Mouse (Mus musculus) kidney, embryonic 15.5 days (tissue): Measurements from ENCODE around the gene Ank. TPM values are rescaled to one million over a fixed set of nuclear protein-coding genes. Genes with fewer than 3 reads are reported as not detected.

Experiments used
- ATAC-seq: fragments of 200-750 bp; cut with Nextera tagmentation; replicated peaks from 2 replicates; pipeline ENCODE4 v1.8.0; 2017; ENCODE audit warnings: moderate TSS enrichment; ENCODE audit not compliant: low FRiP score
- H3K27ac ChIP-seq: fragments of 300-500 bp; sonication (generic); 2 replicates; pipeline ENCODE4 v1.5.1; 2015; ENCODE audit warnings: mild to moderate bottlenecking, inconsistent platforms
- H3K27me3 ChIP-seq: fragments of 300-500 bp; sonication (generic); 2 replicates; pipeline ENCODE4 v1.6.1; 2015; ENCODE audit warnings: inconsistent platforms
- H3K36me3 ChIP-seq: fragments of 300-500 bp; sonication (generic); 2 replicates; pipeline ENCODE4 v1.6.1; 2015; ENCODE audit warnings: inconsistent platforms
- H3K4me1 ChIP-seq: fragments of 300-500 bp; sonication (generic); 2 replicates; pipeline ENCODE4 v1.6.1; 2015; ENCODE audit warnings: inconsistent platforms
- H3K4me2 ChIP-seq: fragments of 300-500 bp; sonication (generic); 2 replicates; pipeline ENCODE4 v1.6.1; 2015; ENCODE audit warnings: moderate library complexity, mild to moderate bottlenecking, inconsistent platforms
- H3K4me3 ChIP-seq: fragments of 300-500 bp; sonication (generic); replicated peaks from 2 replicates; pipeline ENCODE4 v1.5.1; 2015; ENCODE audit warnings: mild to moderate bottlenecking, inconsistent platforms
- H3K9ac ChIP-seq: fragments of 300-500 bp; sonication (generic); 2 replicates; pipeline ENCODE4 v1.6.1; 2015; ENCODE audit warnings: mild to moderate bottlenecking, inconsistent platforms
- H3K9me3 ChIP-seq: fragments of 300-500 bp; sonication (generic); replicated peaks from 2 replicates; pipeline ENCODE4 v1.6.1; 2016; ENCODE audit warnings: inconsistent platforms
- WGBS: fragments of 180-500 bp; shearing (Covaris S2); methylation state at CpG from one replicate; pipeline ENCODE4 v1.1.7; 2015; ENCODE audit warnings: mixed read lengths; 5-methylcytosine and 5-hydroxymethylcytosine counted together
- polyA plus RNA-seq: library from polyadenylated mRNA; unstranded; fragments of >200 nt; fragmentation: Nextera tagmentation; extraction: Ambion mirVana; gene quantifications from 2 replicates; pipeline ENCODE4 v1.2.1, GENCODE M21; 2015

The Ank gene
- polyA plus RNA-seq, 1 experiment from 2014 or later: 8.8 TPM

- Histone ChIP-seq H3K9ac (no peak overlapping the region), H3K4me3 (no peak overlapping the region), H3K27me3 (no peaks in the 10 kb centered on the region), H3K9me3 (no peaks in the 10 kb centered on the region), H3K27ac (no peak overlapping the region), H3K4me2 (no peak overlapping the region), H3K4me1 (peaks cover 26% of the 10 kb centered on the region), H3K36me3 (no peaks in the 10 kb centered on the region)
- WGBS: 63% methylated on average over 10 of the region's 10 CpGs
- ATAC-seq: no peak
These were observed 21.6 kb downstream of the Ank start for GRCm38 (mm10) chr15:27488042-27488441.

- no peak overlapping the region for H3K4me2 ChIP-seq
- H3K9me3 ChIP-seq: no peaks in the 10 kb centered on the region
- no peak for ATAC-seq
- H3K9ac ChIP-seq: no peak overlapping the region
- 71% methylated on average over 9 of the region's 9 CpGs for WGBS
- no peak overlapping the region for H3K4me3 ChIP-seq
- no peaks in the 10 kb centered on the region for H3K36me3 ChIP-seq
- H3K4me1 ChIP-seq: peaks cover 22% of the 10 kb centered on the region
- no peak overlapping the region for H3K27ac ChIP-seq
- no peaks in the 10 kb centered on the region for H3K27me3 ChIP-seq
These were observed 24.2 kb downstream of the Ank start for GRCm38 (mm10) chr15:27490676-27491075.

- Histone ChIP-seq H3K27me3 (no peaks in the 10 kb centered on the region), H3K9ac (no peak overlapping the region), H3K36me3 (no peaks in the 10 kb centered on the region), H3K9me3 (no peaks in the 10 kb centered on the region), H3K4me1 (peaks cover 15% of the 10 kb centered on the region), H3K4me2 (no peak overlapping the region), H3K4me3 (no peak overlapping the region), H3K27ac (no peak overlapping the region)
- no peak for ATAC-seq
- WGBS: 88% methylated on average over 8 of the region's 8 CpGs
These were observed 25.1 kb downstream of the Ank start for GRCm38 (mm10) chr15:27491425-27492070.

GRCm38 (mm10) chr15:27492156-27492555 is 25.7 kb downstream of the Ank start:
- Histone ChIP-seq H3K27me3 (no peaks in the 10 kb centered on the region), H3K9me3 (no peaks in the 10 kb centered on the region), H3K27ac (no peak overlapping the region), H3K4me2 (no peak overlapping the region), H3K4me1 (peaks cover 9% of the 10 kb centered on the region), H3K4me3 (no peak overlapping the region), H3K9ac (no peak overlapping the region), H3K36me3 (no peaks in the 10 kb centered on the region)
- ATAC-seq: no peak
- 86% methylated on average over 10 of the region's 10 CpGs for WGBS

- no peak for ATAC-seq
- H3K4me1 ChIP-seq: peaks cover 5% of the 10 kb centered on the region; the same call in 1 of the 2 replicates
- H3K9ac ChIP-seq: no peak overlapping the region
- no peaks in the 10 kb centered on the region for H3K36me3 ChIP-seq
- H3K27me3 ChIP-seq: no peaks in the 10 kb centered on the region
- 89% methylated on average over 1 of the region's 1 CpGs for WGBS
- H3K27ac ChIP-seq: no peak overlapping the region
- H3K9me3 ChIP-seq: no peaks in the 10 kb centered on the region
- H3K4me3 ChIP-seq: no peak overlapping the region
- H3K4me2 ChIP-seq: no peak overlapping the region
These were observed 26.3 kb downstream of the Ank start for GRCm38 (mm10) chr15:27492734-27493133.

- H3K27me3 ChIP-seq: no peaks in the 10 kb centered on the region
- no peaks in the 10 kb centered on the region for H3K9me3 ChIP-seq
- H3K4me3 ChIP-seq: no peak overlapping the region
- ATAC-seq: no peak
- no peaks in the 10 kb centered on the region for H3K36me3 ChIP-seq
- H3K4me1 ChIP-seq: peaks cover 5% of the 10 kb centered on the region; the same call in 1 of the 2 replicates
- H3K4me2 ChIP-seq: no peak overlapping the region
- H3K9ac ChIP-seq: no peak overlapping the region
- WGBS: 55% methylated on average over 10 of the region's 10 CpGs
- no peak overlapping the region for H3K27ac ChIP-seq
These were observed 27.0 kb downstream of the Ank start for GRCm38 (mm10) chr15:27493516-27493915.

- Histone ChIP-seq H3K9me3 (no peaks in the 10 kb centered on the region), H3K9ac (no peak overlapping the region), H3K4me2 (no peak overlapping the region), H3K27me3 (no peaks in the 10 kb centered on the region), H3K4me1 (peaks cover 5% of the 10 kb centered on the region; the same call in 1 of the 2 replicates), H3K4me3 (no peak overlapping the region), H3K36me3 (no peaks in the 10 kb centered on the region), H3K27ac (no peak overlapping the region)
- 23% methylated on average over 5 of the region's 5 CpGs for WGBS
- ATAC-seq: no peak
These were observed 29.5 kb downstream of the Ank start for GRCm38 (mm10) chr15:27495981-27496401.

GRCm38 (mm10) chr15:27496596-27497299 is 30.3 kb downstream of the Ank start:
- peak; percentile 76 for ATAC-seq

GRCm38 (mm10) chr15:27497300-27497997 is 31.0 kb downstream of the Ank start:
- no peak overlapping the region for H3K27ac ChIP-seq
- ATAC-seq: no peak
- 86% methylated on average over 7 of the region's 7 CpGs for WGBS

More at GRCm38 (mm10) chr15:27496596-27497299, 30.3 kb downstream of the Ank start:
- WGBS: 89% methylated on average over 11 of the region's 11 CpGs
- H3K36me3 ChIP-seq: no peaks in the 10 kb centered on the region
- no peak overlapping the region for H3K4me3 ChIP-seq
- H3K27ac ChIP-seq: no peak overlapping the region
- peaks cover 5% of the 10 kb centered on the region; the same call in 1 of the 2 replicates for H3K4me1 ChIP-seq
- H3K27me3 ChIP-seq: no peaks in the 10 kb centered on the region
- no peak overlapping the region for H3K9ac ChIP-seq
- H3K9me3 ChIP-seq: no peaks in the 10 kb centered on the region
- no peak overlapping the region for H3K4me2 ChIP-seq

GRCm38 (mm10) chr15:27498078-27498477 is 31.6 kb downstream of the Ank start:
- H3K4me2 ChIP-seq: no peak overlapping the region
- H3K4me1 ChIP-seq: peaks cover 5% of the 10 kb centered on the region; the same call in 1 of the 2 replicates
- H3K9ac ChIP-seq: no peak overlapping the region
- ATAC-seq: no peak
- H3K9me3 ChIP-seq: no peaks in the 10 kb centered on the region
- no peak overlapping the region for H3K4me3 ChIP-seq
- 81% methylated on average over 5 of the region's 5 CpGs for WGBS
- H3K27me3 ChIP-seq: no peaks in the 10 kb centered on the region
- no peak overlapping the region for H3K27ac ChIP-seq
- H3K36me3 ChIP-seq: no peaks in the 10 kb centered on the region

More at GRCm38 (mm10) chr15:27497300-27497997, 31.0 kb downstream of the Ank start:
- no peak overlapping the region for H3K4me2 ChIP-seq
- H3K36me3 ChIP-seq: no peaks in the 10 kb centered on the region
- H3K9ac ChIP-seq: no peak overlapping the region
- no peak overlapping the region for H3K4me3 ChIP-seq
- H3K27me3 ChIP-seq: no peaks in the 10 kb centered on the region
- H3K9me3 ChIP-seq: no peaks in the 10 kb centered on the region
- H3K4me1 ChIP-seq: peaks cover 5% of the 10 kb centered on the region; the same call in 1 of the 2 replicates

- WGBS: 81% methylated on average over 15 of the region's 15 CpGs
- Histone ChIP-seq H3K4me2 (no peak overlapping the region), H3K27ac (no peak overlapping the region), H3K9me3 (no peaks in the 10 kb centered on the region), H3K27me3 (no peaks in the 10 kb centered on the region), H3K4me1 (peaks cover 15% of the 10 kb centered on the region; the same call in 1 of the 2 replicates), H3K9ac (no peak overlapping the region), H3K36me3 (no peaks in the 10 kb centered on the region), H3K4me3 (no peak overlapping the region)
- ATAC-seq: no peak
These were observed 33.9 kb downstream of the Ank start for GRCm38 (mm10) chr15:27500390-27500789.

GRCm38 (mm10) chr15:27502338-27502737 is 35.9 kb downstream of the Ank start:
- Histone ChIP-seq H3K4me2 (no peak overlapping the region), H3K36me3 (no peaks in the 10 kb centered on the region), H3K9me3 (no peaks in the 10 kb centered on the region), H3K4me3 (no peak overlapping the region), H3K9ac (no peak overlapping the region), H3K4me1 (peaks cover 18% of the 10 kb centered on the region), H3K27me3 (no peaks in the 10 kb centered on the region), H3K27ac (no peak overlapping the region)
- no peak for ATAC-seq
- 85% methylated on average over 13 of the region's 13 CpGs for WGBS
